Mouse (Mus musculus) urinary bladder, postnatal 25 days (tissue): Measurements from ENCODE around the gene Ppp2r5e.

Experiments used
- DNase-seq: peaks from one replicate; pipeline ENCODE4 v3.0.0; 2022; ENCODE audit warnings: low spot score

The Ppp2r5e gene

GRCm38 (mm10) chr12:75577255-75577654 lies 18.8 kb downstream of the Ppp2r5e start:
- no peak for DNase-seq

GRCm38 (mm10) chr12:75572271-75572670 lies 23.8 kb downstream of the Ppp2r5e start:
- no peak for DNase-seq

DNA sequence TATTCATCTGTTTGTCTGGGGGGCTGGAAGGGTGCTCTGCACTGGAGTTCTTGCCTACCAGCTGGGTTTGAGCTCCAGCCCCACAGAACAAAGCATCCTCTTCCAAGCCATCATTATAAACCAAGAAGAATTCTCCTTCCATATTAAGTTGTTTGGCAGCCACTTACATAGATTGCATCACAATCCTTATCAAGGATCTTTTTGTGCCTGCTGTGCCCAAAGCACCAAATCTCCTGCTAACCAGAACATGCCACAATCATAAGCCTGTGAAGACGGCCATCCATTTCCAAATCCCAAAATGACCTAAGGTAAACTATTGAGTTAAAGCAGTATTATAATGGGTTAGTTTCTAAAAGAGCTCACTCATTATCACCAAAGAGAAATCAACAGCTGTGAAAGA lies 25.9 kb downstream of the Ppp2r5e start:
- DNase-seq, result no peak

GRCm38 (mm10) chr12:75567745-75568144 lies 28.3 kb downstream of the Ppp2r5e start:
- no peak for DNase-seq

DNA sequence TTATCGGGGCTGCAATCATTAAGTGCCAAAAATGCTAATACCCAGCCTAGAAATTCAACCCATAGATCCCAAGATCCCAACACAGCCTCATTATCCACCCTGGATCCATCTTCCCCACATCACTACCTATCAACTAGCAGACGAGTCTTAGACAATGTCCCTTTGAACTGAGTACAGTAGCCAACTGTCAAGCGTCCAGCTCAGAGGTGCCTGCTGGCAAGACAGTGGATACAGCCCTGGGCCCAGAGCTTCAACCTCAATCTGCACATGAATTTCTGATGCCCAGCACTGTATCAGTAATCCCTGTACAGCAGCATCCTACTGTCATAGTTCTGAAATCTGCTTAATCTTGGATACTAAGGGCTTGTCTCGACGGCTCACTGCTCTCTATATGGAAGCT lies 30.3 kb downstream of the Ppp2r5e start:
- no peak for DNase-seq

GRCm38 (mm10) chr12:75564498-75564897 lies 31.5 kb downstream of the Ppp2r5e start:
- DNase-seq, result no peak

GRCm38 (mm10) chr12:75562996-75563618 lies 32.9 kb downstream of the Ppp2r5e start:
- DNase-seq, result no peak

DNA sequence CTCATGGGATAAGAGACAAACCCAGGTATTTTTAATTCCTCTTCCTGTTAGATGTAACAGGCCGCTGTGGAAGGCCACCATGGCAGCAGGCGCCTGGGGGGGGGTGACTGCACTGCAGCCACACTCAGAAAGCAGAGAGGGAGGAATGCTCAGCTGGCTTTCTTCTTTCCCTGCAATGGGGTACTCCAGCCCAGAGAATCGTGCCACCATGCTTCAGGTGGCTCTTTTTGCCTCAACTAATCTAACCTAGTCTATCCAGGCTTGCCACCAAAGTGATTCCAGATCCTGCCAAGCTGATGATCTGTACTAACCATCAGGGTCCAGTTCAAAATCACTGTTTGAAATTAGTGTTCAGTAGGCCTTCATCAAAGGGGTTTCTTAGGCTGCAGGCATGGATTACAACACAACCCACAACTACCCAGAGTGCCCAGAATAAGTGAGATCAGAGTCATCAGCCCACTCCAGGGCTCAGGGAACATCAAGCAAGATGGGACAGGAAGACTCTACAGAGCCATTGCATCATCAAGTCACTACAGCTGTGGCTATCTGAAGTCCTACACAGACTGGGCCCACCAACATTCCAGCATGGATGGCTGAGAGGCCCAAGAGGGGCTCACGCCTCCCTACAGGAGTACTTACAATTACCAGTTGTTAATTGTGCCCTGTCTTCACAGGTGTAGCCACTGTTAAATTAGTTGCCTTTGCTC lies 35.2 kb downstream of the Ppp2r5e start:
- DNase-seq, result no peak

- no peak for DNase-seq
Measured at GRCm38 (mm10) chr12:75559196-75559595, 36.8 kb downstream of the Ppp2r5e start.

DNA sequence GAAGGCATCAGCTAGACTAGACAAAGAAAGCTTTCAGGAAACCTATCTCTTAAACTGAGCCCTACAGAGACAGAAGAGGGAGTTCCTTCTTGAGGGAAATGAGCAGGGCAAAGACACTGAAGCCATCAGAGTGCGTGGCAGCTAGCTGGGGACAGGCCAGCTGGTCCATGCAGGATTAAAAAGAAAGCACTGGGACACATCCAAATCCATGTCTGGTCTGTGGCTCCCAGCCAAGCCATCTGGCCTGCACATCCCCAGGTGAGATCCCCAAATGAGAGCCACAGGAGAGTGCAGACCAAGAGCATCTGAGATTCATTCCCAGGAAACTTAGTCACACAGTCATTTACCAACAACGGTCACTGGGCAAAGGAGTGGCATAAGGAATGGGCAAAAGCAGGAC lies 38.2 kb downstream of the Ppp2r5e start:
- DNase-seq, result no peak

- DNase-seq, result no peak
Measured at GRCm38 (mm10) chr12:75555032-75555431, 41.0 kb downstream of the Ppp2r5e start.

GRCm38 (mm10) chr12:75552296-75552695 lies 43.7 kb downstream of the Ppp2r5e start:
- no peak for DNase-seq

GRCm38 (mm10) chr12:75551671-75552070 lies 44.4 kb downstream of the Ppp2r5e start:
- DNase-seq, result no peak

- no peak for DNase-seq
Measured at GRCm38 (mm10) chr12:75548999-75549398, 47.0 kb downstream of the Ppp2r5e start.

DNA sequence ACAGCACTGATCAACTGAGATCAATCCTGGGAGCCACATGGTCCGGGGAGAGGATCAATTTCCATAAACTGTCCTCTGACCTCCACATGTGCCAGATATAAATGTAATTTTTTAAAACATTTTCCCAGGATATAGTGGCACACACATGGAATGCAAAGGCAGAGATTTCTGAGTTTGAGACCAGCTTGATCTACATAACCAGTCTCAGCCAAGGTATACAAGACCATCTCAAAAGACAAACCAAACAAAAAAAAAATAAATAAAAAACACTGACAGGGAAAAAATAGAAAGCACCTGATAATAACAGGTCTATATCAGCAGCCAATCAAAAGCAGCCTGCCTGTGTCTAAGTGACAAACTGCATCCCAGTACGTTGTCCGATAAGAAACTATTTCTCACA lies 48.9 kb downstream of the Ppp2r5e start:
- DNase-seq, result no peak

- no peak for DNase-seq
Measured at GRCm38 (mm10) chr12:75546241-75546640, 49.8 kb downstream of the Ppp2r5e start.

DNA sequence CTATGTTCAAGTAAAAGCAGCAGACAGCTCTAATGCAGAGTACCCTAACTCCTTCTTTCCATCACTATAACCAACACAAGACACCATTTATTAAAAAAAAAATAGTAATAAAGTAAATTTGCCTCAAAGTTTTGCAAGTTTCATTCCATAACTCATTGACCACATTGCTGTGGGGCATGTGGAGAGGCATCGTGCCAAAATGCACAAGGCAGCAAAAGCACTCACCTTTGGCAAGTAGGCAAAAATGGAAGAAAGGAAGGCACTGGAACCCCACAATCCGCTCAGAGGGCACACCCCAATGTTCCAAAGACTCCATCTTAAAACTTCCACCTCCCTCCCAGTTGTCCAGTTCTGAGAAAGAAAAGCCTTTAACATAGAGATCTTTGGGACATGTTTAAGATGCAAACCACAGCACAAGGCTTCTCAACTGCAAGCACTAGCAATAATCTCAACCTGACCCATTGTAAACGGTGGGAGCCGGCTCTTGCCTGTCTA lies 50.6 kb downstream of the Ppp2r5e start:
- no peak for DNase-seq

GRCm38 (mm10) chr12:75544666-75545065 lies 51.4 kb downstream of the Ppp2r5e start:
- DNase-seq, result no peak

DNA sequence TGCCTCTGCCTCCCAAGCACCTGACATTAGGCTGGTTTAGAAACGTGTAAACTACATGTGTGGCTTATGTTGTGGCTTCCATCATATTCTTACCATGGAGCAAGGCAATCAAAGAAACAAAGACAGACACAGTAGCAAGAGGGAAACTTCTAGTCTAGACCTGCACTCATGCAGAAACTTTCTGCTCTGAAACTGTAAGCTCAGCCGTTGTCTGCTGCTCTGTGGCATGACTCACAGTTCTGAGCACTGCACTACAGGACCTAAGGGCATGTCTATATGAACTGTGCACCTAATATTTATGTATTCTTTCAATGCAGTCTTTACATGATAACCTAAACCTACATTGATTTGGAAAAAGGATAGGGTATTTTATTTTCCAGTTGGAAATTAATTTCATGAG lies 51.8 kb downstream of the Ppp2r5e start:
- DNase-seq, result no peak

- DNase-seq, result no peak
Measured at GRCm38 (mm10) chr12:75543346-75543745, 52.7 kb downstream of the Ppp2r5e start.

- DNase-seq, result no peak
Measured at GRCm38 (mm10) chr12:75540621-75541171, 55.3 kb downstream of the Ppp2r5e start.

DNA sequence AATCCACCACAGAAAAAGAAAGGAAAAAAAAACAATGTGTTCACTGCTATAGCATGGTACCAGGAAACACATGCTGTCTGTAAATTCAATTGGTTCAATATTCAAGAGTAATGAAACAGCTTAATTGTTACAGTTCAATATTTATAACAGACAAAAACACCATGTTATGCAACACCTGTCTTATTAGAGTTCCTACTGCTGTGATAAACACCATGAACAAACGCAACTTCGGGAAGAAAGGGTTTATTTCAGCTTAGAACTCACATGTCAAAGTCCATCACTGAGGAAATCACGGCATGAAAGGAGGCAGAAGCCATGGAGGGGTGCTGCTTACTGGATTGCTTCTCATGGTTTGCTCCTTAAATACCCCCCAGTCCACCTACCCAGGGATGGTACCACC lies 56.8 kb downstream of the Ppp2r5e start:
- no peak for DNase-seq

- DNase-seq, result no peak
Measured at GRCm38 (mm10) chr12:75537673-75538423, 58.2 kb downstream of the Ppp2r5e start.
